Mouse (Mus musculus) lung, postnatal 0 days (tissue): ENCODE data around the gene Yipf2.

Experiments
- CTCF ChIP-seq: IDR thresholded peaks from 2 replicates; pipeline ENCODE4 v1.5.1; 2016; ENCODE audit warnings: antibody characterized with exemption, mild to moderate bottlenecking
- EP300 ChIP-seq: IDR thresholded peaks from 2 replicates; pipeline ENCODE4 v1.6.1; 2016; ENCODE audit warnings: antibody characterized with exemption, mild to moderate bottlenecking, control low read depth

GRCm38 (mm10) chr9:21600186-21600585 is 7.6 kb upstream of the Yipf2 start:
- TF ChIP-seq EP300: no peak
- TF ChIP-seq CTCF: no peak
